Mouse (Mus musculus) myocyte (in vitro differentiated cells): ENCODE results near the gene Cpn1.

ENCODE experiments used
- E2F4 ChIP-seq: IDR thresholded peaks from one replicate; pipeline ENCODE4 v1.6.1; 2011; ENCODE audit warnings: mild to moderate bottlenecking, control low read depth, moderate library complexity; ENCODE audit not compliant: insufficient read depth
- MAX ChIP-seq: IDR thresholded peaks from one replicate; pipeline ENCODE4 v1.6.1; 2011; ENCODE audit warnings: low read depth, mild to moderate bottlenecking, control low read depth
- MYOD1 ChIP-seq, 3 experiments: IDR thresholded peaks; one replicate each; pipeline ENCODE4 v1.6.1; 2011; ENCODE audit warnings: control low read depth in 2 of 3, low read depth in 2 of 3, mild to moderate bottlenecking in 2 of 3, moderate library complexity in 1 of 3; ENCODE audit not compliant: insufficient read length in 2 of 3, control insufficient read depth in 1 of 3
- MYOG ChIP-seq, 3 experiments: IDR thresholded peaks; one replicate each; pipeline ENCODE4 v1.6.1; 2011; ENCODE audit warnings: control low read depth in 2 of 3, low read depth in 2 of 3, mild to moderate bottlenecking in 2 of 3; ENCODE audit not compliant: insufficient read length in 2 of 3, control insufficient read depth in 1 of 3, insufficient read depth in 1 of 3
- POLR2A ChIP-seq: IDR thresholded peaks from one replicate; pipeline ENCODE4 v1.6.1; 2011; ENCODE audit warnings: low read depth, mild to moderate bottlenecking, control low read depth, moderate library complexity; ENCODE audit not compliant: insufficient read length
- POLR2AphosphoS2 ChIP-seq: IDR thresholded peaks from one replicate; pipeline ENCODE4 v1.6.1; 2011; ENCODE audit warnings: low read depth, control low read depth; ENCODE audit not compliant: insufficient read length
- REST ChIP-seq: IDR thresholded peaks from one replicate; pipeline ENCODE4 v1.6.1; 2011; ENCODE audit warnings: mild to moderate bottlenecking, control low read depth, moderate library complexity; ENCODE audit not compliant: insufficient read depth, insufficient read length
- TCF12 ChIP-seq: IDR thresholded peaks from one replicate; pipeline ENCODE4 v1.6.1; 2011; ENCODE audit warnings: mild to moderate bottlenecking, control low read depth; ENCODE audit not compliant: poor library complexity, insufficient read depth, severe bottlenecking
- USF1 ChIP-seq: IDR thresholded peaks from one replicate; pipeline ENCODE4 v1.6.1; 2011; ENCODE audit warnings: low read depth, mild to moderate bottlenecking, control low read depth, moderate library complexity

DNA sequence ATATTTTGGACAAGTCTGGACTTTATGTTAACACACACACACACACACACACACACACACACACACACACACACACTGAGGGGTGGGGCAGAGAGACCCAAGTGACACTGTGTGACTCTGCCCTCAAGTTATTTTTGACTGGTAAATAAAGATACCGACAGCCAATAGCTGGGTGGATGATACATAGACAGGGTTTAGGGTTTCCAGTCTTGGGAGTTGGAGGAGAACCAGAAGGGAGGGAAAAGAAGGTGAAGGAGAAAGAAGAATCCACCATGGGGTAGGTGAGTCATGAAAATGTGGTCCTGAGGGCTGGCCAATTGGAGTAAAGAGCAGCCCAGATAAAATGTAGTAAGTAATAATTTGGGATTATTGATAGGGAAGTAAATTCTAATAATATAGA lies 13.7 kb upstream of the Cpn1 start:
- no peak for TF ChIP-seq POLR2A
- TF ChIP-seq TCF12, result no peak
- TF ChIP-seq POLR2AphosphoS2, result no peak
- no peak for TF ChIP-seq E2F4
- no peak for TF ChIP-seq USF1
- no peak for TF ChIP-seq REST
- TF ChIP-seq MYOG (IDR thresholded peaks at IDR 0.05; ENCODE audit: control insufficient read depth in 1 of 3, insufficient read depth in 1 of 3, insufficient read length in 2 of 3, low read depth in 2 of 3), result no peak
- TF ChIP-seq MAX, result no peak
- TF ChIP-seq MYOD1 (IDR thresholded peaks at IDR 0.05; ENCODE audit: control insufficient read depth in 1 of 3, insufficient read length in 2 of 3, low read depth in 2 of 3), result no peak
